Mouse (Mus musculus) brown adipose tissue, adult 24 weeks (tissue): ENCODE results near the gene 1700066M21Rik. TPM values are rescaled to one million over a fixed set of nuclear protein-coding genes. Genes with fewer than 3 reads are reported as not detected.

ENCODE experiments used
- H3K27ac ChIP-seq: fragments of 200-500 bp; replicated peaks from 2 replicates; pipeline ENCODE4 v1.5.1; 2012; ENCODE audit warnings: low read depth, mild to moderate bottlenecking, low read length
- H3K4me1 ChIP-seq: fragments of 200-500 bp; 2 replicates; pipeline ENCODE4 v1.6.1; 2012; ENCODE audit warnings: low read length, mixed read lengths; ENCODE audit not compliant: control insufficient read depth, insufficient read depth, insufficient read length
- H3K4me3 ChIP-seq: fragments of 200-500 bp; 2 replicates; pipeline ENCODE4 v1.5.1; 2012; ENCODE audit warnings: low read depth, mild to moderate bottlenecking, low read length, moderate library complexity; ENCODE audit not compliant: insufficient read depth
- polyA plus RNA-seq: library from polyadenylated mRNA; stranded (reverse); fragments of >200 nt; gene quantifications from 2 replicates; pipeline ENCODE4 v1.2.4, GENCODE M21; 2012; ENCODE audit not compliant: missing spikeins, insufficient read depth, insufficient read length

The 1700066M21Rik gene
- polyA plus RNA-seq, 1 experiment: 5.7 TPM

- H3K4me1 ChIP-seq: no peaks in the 10 kb centered on the region
- no peak overlapping the region for H3K4me3 ChIP-seq
- no peak overlapping the region for H3K27ac ChIP-seq
Measured at GRCm38 (mm10) chr1:57375276-57375675, 2.1 kb upstream of the 1700066M21Rik start.

GRCm38 (mm10) chr1:57376806-57377205 is 614 bp upstream of the 1700066M21Rik start:
- no peak overlapping the region for H3K4me3 ChIP-seq
- no peak overlapping the region for H3K27ac ChIP-seq
- H3K4me1 ChIP-seq: no peaks in the 10 kb centered on the region

- H3K4me3 ChIP-seq: no peak overlapping the region
- H3K27ac ChIP-seq: no peak overlapping the region
- no peaks in the 10 kb centered on the region for H3K4me1 ChIP-seq
Measured at GRCm38 (mm10) chr1:57386519-57386918, 9.1 kb downstream of the 1700066M21Rik start.

- Histone ChIP-seq H3K27ac (no peak overlapping the region), H3K4me3 (no peak overlapping the region), H3K4me1 (no peaks in the 10 kb centered on the region)
Measured at GRCm38 (mm10) chr1:57387876-57388275, 10.5 kb downstream of the 1700066M21Rik start.

GRCm38 (mm10) chr1:57388402-57389155 is 11.2 kb downstream of the 1700066M21Rik start:
- H3K27ac ChIP-seq: no peak overlapping the region
- no peak overlapping the region for H3K4me3 ChIP-seq
- no peaks in the 10 kb centered on the region for H3K4me1 ChIP-seq

GRCm38 (mm10) chr1:57390993-57391790 is 13.8 kb downstream of the 1700066M21Rik start:
- H3K4me1 ChIP-seq: no peaks in the 10 kb centered on the region
- H3K4me3 ChIP-seq: no peak overlapping the region
- no peak overlapping the region for H3K27ac ChIP-seq

GRCm38 (mm10) chr1:57392417-57392816 is 15.0 kb downstream of the 1700066M21Rik start:
- Histone ChIP-seq H3K27ac (no peak overlapping the region), H3K4me3 (no peak overlapping the region), H3K4me1 (no peaks in the 10 kb centered on the region)

GRCm38 (mm10) chr1:57394051-57394450 is 16.6 kb downstream of the 1700066M21Rik start:
- Histone ChIP-seq H3K4me3 (no peak overlapping the region), H3K27ac (no peak overlapping the region), H3K4me1 (no peaks in the 10 kb centered on the region)

GRCm38 (mm10) chr1:57400321-57400720 is 22.9 kb downstream of the 1700066M21Rik start:
- Histone ChIP-seq H3K4me1 (no peaks in the 10 kb centered on the region), H3K4me3 (no peak overlapping the region), H3K27ac (no peak overlapping the region)

- Histone ChIP-seq H3K27ac (no peak overlapping the region), H3K4me1 (no peaks in the 10 kb centered on the region), H3K4me3 (no peak overlapping the region)
Measured at GRCm38 (mm10) chr1:57400877-57401276, 23.5 kb downstream of the 1700066M21Rik start.

- H3K4me1 ChIP-seq: no peaks in the 10 kb centered on the region
Measured at GRCm38 (mm10) chr1:57402116-57402515, 24.7 kb downstream of the 1700066M21Rik start.

GRCm38 (mm10) chr1:57406187-57407151 is 29.0 kb downstream of the 1700066M21Rik start, which contains the start of the genes Maip1 and Tyw5:
TSS of gene Maip1 (plus strand) at chr1:57406328.
TSS of gene Tyw5 (minus strand) at chr1:57407101.
- H3K4me1 ChIP-seq: 0 out of 2 replicates have a peak, but pooled peaks cover 2% of the 10 kb centered on the region
- peak within 1 kb of the TSS; percentile 96 for H3K4me3 ChIP-seq
- peak within 1 kb of the TSS; percentile 98 for H3K27ac ChIP-seq

More at GRCm38 (mm10) chr1:57402116-57402515, 24.7 kb downstream of the 1700066M21Rik start:
- Histone ChIP-seq H3K4me3 (no peak overlapping the region), H3K27ac (no peak overlapping the region)

GRCm38 (mm10) chr1:57408994-57409393 is 31.6 kb downstream of the 1700066M21Rik start:
- Histone ChIP-seq H3K4me3 (no peak overlapping the region), H3K4me1 (0 out of 2 replicates have a peak, but pooled peaks cover 2% of the 10 kb centered on the region), H3K27ac (no peak overlapping the region)

GRCm38 (mm10) chr1:57413397-57413796 is 36.0 kb downstream of the 1700066M21Rik start:
- no peak overlapping the region for H3K27ac ChIP-seq
- 0 out of 2 replicates have a peak, but pooled peaks cover 2% of the 10 kb centered on the region for H3K4me1 ChIP-seq
- no peak overlapping the region for H3K4me3 ChIP-seq
